Mouse (Mus musculus): ENCODE measurements around the gene Klhl11. TPM values are rescaled to one million over a fixed set of nuclear protein-coding genes. Genes with fewer than 3 reads are reported as not detected.
A peak's percentile ranks its signal among the peaks of the same experiment; 100 is the strongest.

Klhl11 gene
- polyA plus RNA-seq (2012; ENCODE audit: insufficient read depth, insufficient read length, missing spikeins) = 2.5 and 3.4 TPM in 2 replicates

GRCm38 (mm10) chr11:100472197-100472934, at the start of gene Klhl11:
Gene Klhl11 (minus strand): TSS chr11:100472741.
- Histone ChIP-seq H3K4me1 (ENCODE audit: control insufficient read depth, insufficient read depth, insufficient read length, low read length) (peaks cover 7% of the 10 kb centered on the region), H3K4me3 (ENCODE audit: insufficient read depth, low read depth, low read length) (peak within 1 kb of the TSS; percentile 93), H3K27ac (replicated peaks; ENCODE audit: low read depth, low read length) (peak within 1 kb of the TSS; percentile 42)

- no peak overlapping the region for H3K27ac ChIP-seq (replicated peaks; ENCODE audit: low read depth, low read length)
- H3K4me1 ChIP-seq (ENCODE audit: control insufficient read depth, insufficient read depth, insufficient read length, low read length) = peaks cover 18% of the 10 kb centered on the region
- H3K4me3 ChIP-seq (ENCODE audit: insufficient read depth, low read depth, low read length) = no peak overlapping the region
Measured at GRCm38 (mm10) chr11:100520838-100521237, 48.3 kb upstream of the Klhl11 start.

GRCm38 (mm10) chr11:100519188-100519587, 46.6 kb upstream of the Klhl11 start:
- Histone ChIP-seq H3K4me1 (ENCODE audit: control insufficient read depth, insufficient read depth, insufficient read length, low read length) (peaks cover 7% of the 10 kb centered on the region), H3K27ac (replicated peaks; ENCODE audit: low read depth, low read length) (no peak overlapping the region), H3K4me3 (ENCODE audit: insufficient read depth, low read depth, low read length) (no peak overlapping the region)

GRCm38 (mm10) chr11:100518188-100518591, 45.6 kb upstream of the Klhl11 start:
- Histone ChIP-seq H3K4me3 (ENCODE audit: insufficient read depth, low read depth, low read length) (no peak overlapping the region), H3K4me1 (ENCODE audit: control insufficient read depth, insufficient read depth, insufficient read length, low read length) (peaks cover 1% of the 10 kb centered on the region; the same call in 1 of the 2 replicates), H3K27ac (replicated peaks; ENCODE audit: low read depth, low read length) (no peak overlapping the region)

GRCm38 (mm10) chr11:100516291-100516690, 43.8 kb upstream of the Klhl11 start:
- Histone ChIP-seq H3K4me3 (ENCODE audit: insufficient read depth, low read depth, low read length) (no peak overlapping the region), H3K4me1 (ENCODE audit: control insufficient read depth, insufficient read depth, insufficient read length, low read length) (no peaks in the 10 kb centered on the region), H3K27ac (replicated peaks; ENCODE audit: low read depth, low read length) (no peak overlapping the region)

- Histone ChIP-seq H3K4me1 (ENCODE audit: control insufficient read depth, insufficient read depth, insufficient read length, low read length) (no peaks in the 10 kb centered on the region), H3K4me3 (ENCODE audit: insufficient read depth, low read depth, low read length) (no peak overlapping the region), H3K27ac (replicated peaks; ENCODE audit: low read depth, low read length) (no peak overlapping the region)
Measured at GRCm38 (mm10) chr11:100515789-100516188, 43.2 kb upstream of the Klhl11 start.

GRCm38 (mm10) chr11:100515061-100515460, 42.5 kb upstream of the Klhl11 start:
- no peaks in the 10 kb centered on the region for H3K4me1 ChIP-seq (ENCODE audit: control insufficient read depth, insufficient read depth, insufficient read length, low read length)
- H3K4me3 ChIP-seq (ENCODE audit: insufficient read depth, low read depth, low read length) = no peak overlapping the region
- H3K27ac ChIP-seq (replicated peaks; ENCODE audit: low read depth, low read length) = no peak overlapping the region

GRCm38 (mm10) chr11:100513716-100514115, 41.2 kb upstream of the Klhl11 start:
- no peak overlapping the region for H3K27ac ChIP-seq (replicated peaks; ENCODE audit: low read depth, low read length)
- H3K4me1 ChIP-seq (ENCODE audit: control insufficient read depth, insufficient read depth, insufficient read length, low read length) = no peaks in the 10 kb centered on the region
- H3K4me3 ChIP-seq (ENCODE audit: insufficient read depth, low read depth, low read length) = no peak overlapping the region

GRCm38 (mm10) chr11:100512384-100512783, 39.8 kb upstream of the Klhl11 start:
- Histone ChIP-seq H3K4me3 (ENCODE audit: insufficient read depth, low read depth, low read length) (no peak overlapping the region), H3K4me1 (ENCODE audit: control insufficient read depth, insufficient read depth, insufficient read length, low read length) (no peaks in the 10 kb centered on the region), H3K27ac (replicated peaks; ENCODE audit: low read depth, low read length) (no peak overlapping the region)

GRCm38 (mm10) chr11:100510556-100510955, 38.0 kb upstream of the Klhl11 start:
- Histone ChIP-seq H3K27ac (replicated peaks; ENCODE audit: low read depth, low read length) (no peak overlapping the region), H3K4me3 (ENCODE audit: insufficient read depth, low read depth, low read length) (no peak overlapping the region), H3K4me1 (ENCODE audit: control insufficient read depth, insufficient read depth, insufficient read length, low read length) (no peaks in the 10 kb centered on the region)

- Histone ChIP-seq H3K4me1 (ENCODE audit: control insufficient read depth, insufficient read depth, insufficient read length, low read length) (no peaks in the 10 kb centered on the region), H3K27ac (replicated peaks; ENCODE audit: low read depth, low read length) (no peak overlapping the region), H3K4me3 (ENCODE audit: insufficient read depth, low read depth, low read length) (no peak overlapping the region)
Measured at GRCm38 (mm10) chr11:100505997-100506396, 33.5 kb upstream of the Klhl11 start.

- Histone ChIP-seq H3K4me3 (ENCODE audit: insufficient read depth, low read depth, low read length) (no peak overlapping the region), H3K4me1 (ENCODE audit: control insufficient read depth, insufficient read depth, insufficient read length, low read length) (no peaks in the 10 kb centered on the region), H3K27ac (replicated peaks; ENCODE audit: low read depth, low read length) (no peak overlapping the region)
Measured at GRCm38 (mm10) chr11:100504990-100505660, 32.6 kb upstream of the Klhl11 start.

GRCm38 (mm10) chr11:100501321-100501720, 28.8 kb upstream of the Klhl11 start:
- no peaks in the 10 kb centered on the region for H3K4me1 ChIP-seq (ENCODE audit: control insufficient read depth, insufficient read depth, insufficient read length, low read length)
- H3K4me3 ChIP-seq (ENCODE audit: insufficient read depth, low read depth, low read length) = no peak overlapping the region
- H3K27ac ChIP-seq (replicated peaks; ENCODE audit: low read depth, low read length) = no peak overlapping the region

GRCm38 (mm10) chr11:100500651-100501050, 28.1 kb upstream of the Klhl11 start:
- Histone ChIP-seq H3K4me3 (ENCODE audit: insufficient read depth, low read depth, low read length) (no peak overlapping the region), H3K27ac (replicated peaks; ENCODE audit: low read depth, low read length) (no peak overlapping the region), H3K4me1 (ENCODE audit: control insufficient read depth, insufficient read depth, insufficient read length, low read length) (no peaks in the 10 kb centered on the region)

- no peak overlapping the region for H3K4me3 ChIP-seq (ENCODE audit: insufficient read depth, low read depth, low read length)
- H3K4me1 ChIP-seq (ENCODE audit: control insufficient read depth, insufficient read depth, insufficient read length, low read length) = no peaks in the 10 kb centered on the region
- H3K27ac ChIP-seq (replicated peaks; ENCODE audit: low read depth, low read length) = no peak overlapping the region
Measured at GRCm38 (mm10) chr11:100500241-100500640, 27.7 kb upstream of the Klhl11 start.

- no peaks in the 10 kb centered on the region for H3K4me1 ChIP-seq (ENCODE audit: control insufficient read depth, insufficient read depth, insufficient read length, low read length)
- H3K4me3 ChIP-seq (ENCODE audit: insufficient read depth, low read depth, low read length) = peak overlapping the region; percentile 46
- H3K27ac ChIP-seq (replicated peaks; ENCODE audit: low read depth, low read length) = peak overlapping the region; percentile 92
Measured at GRCm38 (mm10) chr11:100493771-100494170, 21.2 kb upstream of the Klhl11 start.
